Mouse (Mus musculus) embryonic facial prominence, embryonic 15.5 days (tissue): ENCODE data around the gene Hmx1. TPM values are rescaled to one million over a fixed set of nuclear protein-coding genes. Genes with fewer than 3 reads are reported as not detected.

Experiments
- ATAC-seq: fragments of 200-750 bp; cut with Nextera tagmentation; 2 replicates; pipeline ENCODE4 v1.8.0; 2017; ENCODE audit warnings: low read depth, moderate TSS enrichment; ENCODE audit not compliant: insufficient number of reproducible peaks, low FRiP score, low TSS enrichment
- H3K27ac ChIP-seq: fragments of 300-500 bp; sonication (generic); replicated peaks from 2 replicates; pipeline ENCODE4 v1.5.1; 2015; ENCODE audit warnings: mild to moderate bottlenecking, inconsistent platforms
- H3K27me3 ChIP-seq: fragments of 300-500 bp; sonication (generic); 2 replicates; pipeline ENCODE4 v1.6.1; 2015; ENCODE audit warnings: inconsistent platforms
- H3K36me3 ChIP-seq: fragments of 300-500 bp; sonication (generic); 2 replicates; pipeline ENCODE4 v1.6.1; 2015; ENCODE audit warnings: mild to moderate bottlenecking, inconsistent platforms
- H3K4me1 ChIP-seq: fragments of 300-500 bp; sonication (generic); 2 replicates; pipeline ENCODE4 v1.6.1; 2015; ENCODE audit warnings: inconsistent platforms
- H3K4me2 ChIP-seq: fragments of 300-500 bp; sonication (generic); replicated peaks from 2 replicates; pipeline ENCODE4 v1.6.1; 2015; ENCODE audit warnings: mild to moderate bottlenecking, inconsistent platforms
- H3K4me3 ChIP-seq: fragments of 300-500 bp; sonication (generic); replicated peaks from 2 replicates; pipeline ENCODE4 v1.5.1; 2015; ENCODE audit warnings: mild to moderate bottlenecking, inconsistent platforms
- H3K9ac ChIP-seq: fragments of 300-500 bp; sonication (generic); 2 replicates; pipeline ENCODE4 v1.6.1; 2015; ENCODE audit warnings: inconsistent platforms
- H3K9me3 ChIP-seq: fragments of 300-500 bp; sonication (generic); replicated peaks from 2 replicates; pipeline ENCODE4 v1.6.1; 2016; ENCODE audit warnings: inconsistent platforms
- WGBS: fragments of 180-500 bp; shearing (Covaris S2); methylation state at CpG from one replicate; pipeline ENCODE4 v1.1.7; 2015; 5-methylcytosine and 5-hydroxymethylcytosine counted together
- polyA plus RNA-seq: library from polyadenylated mRNA; unstranded; fragments of >200 nt; fragmentation: Nextera tagmentation; extraction: Ambion mirVana; gene quantifications from 2 replicates; pipeline ENCODE4 v1.2.1, GENCODE M21; 2015

The Hmx1 gene
- polyA plus RNA-seq, 1 experiment from 2014 or later, result 1.7 TPM

DNA sequence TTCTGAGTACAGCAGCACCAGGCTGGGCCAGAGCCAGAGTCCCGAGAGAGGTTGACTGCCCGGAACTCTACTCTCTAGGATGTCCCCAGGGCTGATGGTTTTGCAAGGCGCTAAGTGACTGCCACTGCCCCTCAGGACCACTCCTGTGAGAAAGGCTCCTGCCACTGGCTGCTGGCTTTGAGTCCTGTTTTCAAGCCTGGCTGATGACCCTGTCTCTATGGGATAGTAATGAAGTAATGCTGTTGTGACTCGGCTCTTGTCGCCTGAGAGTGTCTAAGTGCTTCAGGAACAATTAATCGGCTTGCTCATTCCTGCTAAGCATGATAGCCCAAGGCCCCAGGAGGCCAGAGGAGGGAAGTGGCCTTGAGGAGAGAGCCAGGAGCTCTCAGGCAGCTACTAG lies 45.8 kb downstream of the Hmx1 start:
- 44% methylated on average over 6 of the region's 6 CpGs for WGBS
- Histone ChIP-seq H3K27ac (no peak overlapping the region), H3K9me3 (no peaks in the 10 kb centered on the region), H3K4me3 (no peak overlapping the region), H3K27me3 (peaks cover 9% of the 10 kb centered on the region), H3K9ac (no peak overlapping the region), H3K36me3 (no peaks in the 10 kb centered on the region), H3K4me1 (0 out of 2 replicates have a peak, but pooled peaks cover 9% of the 10 kb centered on the region), H3K4me2 (no peak overlapping the region)
- peak; percentile 45; the same call in 1 of the 2 replicates for ATAC-seq

DNA sequence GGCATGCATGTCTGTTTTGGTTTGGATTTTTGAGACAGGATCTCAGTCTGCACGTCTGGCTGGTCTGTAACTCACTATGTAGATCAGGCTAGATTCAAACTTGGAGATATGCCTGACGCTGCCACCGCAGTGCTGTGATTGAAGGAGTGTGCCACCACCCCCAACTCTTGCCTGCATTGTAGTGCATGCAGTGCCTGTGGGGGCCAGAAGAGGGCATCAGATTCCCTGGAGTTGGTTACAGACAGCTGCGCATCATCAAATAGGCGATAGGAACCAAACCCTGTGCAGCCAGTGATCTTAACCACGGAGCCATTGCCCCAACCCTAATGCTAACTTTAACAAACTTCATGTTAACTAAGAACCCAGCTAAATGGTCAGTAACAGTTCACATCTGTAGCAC lies 49.9 kb downstream of the Hmx1 start:
- no peak overlapping the region for H3K4me2 ChIP-seq
- H3K27ac ChIP-seq, result no peak overlapping the region
- WGBS, result 88% methylated on average over 6 of the region's 6 CpGs
- no peaks in the 10 kb centered on the region for H3K36me3 ChIP-seq
- no peak overlapping the region for H3K4me3 ChIP-seq
- H3K27me3 ChIP-seq, result no peaks in the 10 kb centered on the region; the same call in 1 of the 2 replicates
- H3K4me1 ChIP-seq, result 0 out of 2 replicates have a peak, but pooled peaks cover 9% of the 10 kb centered on the region
- no peak for ATAC-seq
- no peak overlapping the region for H3K9ac ChIP-seq
- no peaks in the 10 kb centered on the region for H3K9me3 ChIP-seq

DNA sequence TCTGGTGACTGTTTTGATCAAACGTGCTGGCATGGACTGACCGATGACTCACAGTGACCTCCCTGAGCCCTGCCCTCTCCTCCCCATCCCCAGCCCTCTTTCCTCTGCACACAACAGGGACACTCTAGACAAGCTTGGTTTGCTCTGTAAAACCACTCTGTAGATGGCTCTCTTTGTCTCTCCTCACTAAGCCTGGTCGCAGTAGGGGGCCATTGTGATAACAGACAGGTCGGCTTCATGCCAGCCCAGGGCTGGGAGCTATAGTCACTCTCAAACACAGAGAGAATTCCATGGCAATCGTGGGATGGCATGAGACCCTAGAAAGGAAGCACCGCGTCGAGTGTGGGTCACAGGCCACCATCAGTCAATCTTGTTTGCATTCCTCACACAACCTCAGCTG lies 51.6 kb downstream of the Hmx1 start:
- Histone ChIP-seq H3K4me2 (no peak overlapping the region), H3K27ac (no peak overlapping the region), H3K9ac (no peak overlapping the region), H3K36me3 (no peaks in the 10 kb centered on the region), H3K27me3 (no peaks in the 10 kb centered on the region; the same call in 1 of the 2 replicates), H3K9me3 (no peaks in the 10 kb centered on the region), H3K4me1 (no peaks in the 10 kb centered on the region), H3K4me3 (no peak overlapping the region)
- no peak for ATAC-seq
- WGBS, result 75% methylated on average over 8 of the region's 8 CpGs

DNA sequence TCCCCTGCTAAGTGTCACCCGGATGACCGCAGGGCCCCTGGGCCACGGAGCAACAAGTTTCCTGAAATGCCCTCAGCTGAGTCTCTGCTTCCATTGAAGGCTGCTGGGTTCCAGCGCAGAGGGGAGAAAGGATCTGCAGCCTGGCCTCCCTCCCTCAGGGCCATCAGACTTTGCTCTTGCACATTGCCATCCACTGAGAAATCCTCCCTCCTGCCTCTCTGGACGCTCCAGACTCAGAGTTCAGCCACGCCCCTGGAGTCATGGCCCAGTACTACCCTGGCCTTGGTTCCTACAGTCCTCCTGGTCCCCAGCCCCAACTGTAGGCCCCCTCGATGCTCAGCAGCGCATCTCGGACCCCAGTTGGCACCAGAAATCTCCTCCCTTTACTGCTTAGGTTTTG lies 52.5 kb downstream of the Hmx1 start:
- Histone ChIP-seq H3K9ac (no peak overlapping the region), H3K4me2 (no peak overlapping the region), H3K9me3 (no peaks in the 10 kb centered on the region), H3K27me3 (no peaks in the 10 kb centered on the region; the same call in 1 of the 2 replicates), H3K4me1 (no peaks in the 10 kb centered on the region), H3K27ac (no peak overlapping the region), H3K4me3 (no peak overlapping the region), H3K36me3 (no peaks in the 10 kb centered on the region)
- 57% methylated on average over 9 of the region's 9 CpGs for WGBS
- no peak for ATAC-seq

DNA sequence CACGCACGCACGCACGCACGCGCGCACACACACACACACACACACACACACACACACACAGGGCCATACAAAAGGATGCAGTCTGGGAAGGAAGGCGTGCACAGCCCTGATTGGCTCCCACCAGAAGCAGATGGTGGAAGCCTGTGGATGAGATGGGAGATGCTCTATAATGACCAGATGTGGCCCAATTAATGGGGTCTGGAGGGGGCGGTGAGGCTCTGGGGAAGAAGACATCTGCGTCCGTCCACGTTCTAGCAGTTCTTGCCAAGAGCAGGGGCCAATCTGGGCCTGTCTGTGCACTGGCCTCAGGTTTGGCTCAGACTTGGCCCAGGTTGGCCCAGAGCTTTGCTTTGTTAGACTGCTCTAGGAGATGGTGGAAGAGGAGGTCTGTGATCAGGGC lies 55.8 kb downstream of the Hmx1 start:
- Histone ChIP-seq H3K36me3 (no peaks in the 10 kb centered on the region), H3K4me1 (peaks cover 8% of the 10 kb centered on the region), H3K9ac (no peak overlapping the region), H3K4me3 (no peak overlapping the region), H3K4me2 (no peak overlapping the region), H3K27me3 (no peaks in the 10 kb centered on the region; the same call in none of the 2 replicates), H3K27ac (no peak overlapping the region), H3K9me3 (no peaks in the 10 kb centered on the region)
- 0 out of 2 replicates have a peak, but pooled peaks have one; percentile 13 for ATAC-seq
- WGBS, result 81% methylated on average over 12 of the region's 12 CpGs

DNA sequence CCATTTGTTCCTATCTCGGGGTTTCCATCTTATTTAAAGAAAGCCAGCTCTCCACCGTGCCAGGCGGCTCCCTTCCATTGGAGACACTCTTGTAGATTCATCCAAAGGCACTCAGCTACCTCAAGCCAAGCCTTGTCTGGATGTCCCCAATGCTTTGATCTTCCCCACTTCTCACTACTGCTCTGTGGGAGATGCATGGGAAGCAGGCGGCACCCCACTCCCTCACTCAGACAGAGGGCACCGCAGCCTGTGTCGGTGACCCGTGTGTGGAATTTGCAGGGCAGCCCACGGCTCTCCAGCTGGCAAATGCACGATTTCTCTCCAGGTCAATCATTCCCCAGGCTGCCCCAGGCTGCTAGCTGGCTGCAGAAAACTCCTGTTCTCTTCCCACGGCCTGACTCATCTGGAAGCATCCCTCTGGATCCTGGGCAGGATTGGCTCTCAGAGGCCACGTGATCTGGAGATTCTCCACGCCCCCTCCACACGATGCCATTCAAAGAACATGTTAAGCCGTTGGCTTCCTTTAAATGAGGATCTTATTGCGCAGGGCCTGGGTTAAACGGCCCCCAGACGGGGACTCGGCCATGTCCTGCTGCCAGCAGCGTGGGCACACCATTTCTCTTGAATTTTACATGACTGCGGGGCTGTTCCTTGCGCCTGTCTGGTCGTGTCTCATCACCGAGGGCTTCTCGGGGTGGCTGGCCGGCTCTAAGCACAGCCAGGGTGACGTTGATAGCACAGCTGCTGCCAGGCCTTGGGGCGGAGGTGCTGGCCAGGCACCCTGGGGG lies 58.9 kb downstream of the Hmx1 start:
- WGBS, result 19% methylated on average over 27 of the region's 27 CpGs

More for the DNA sequence above, 58.9 kb downstream of the Hmx1 start:
- ATAC-seq, result peak; percentile 61
- H3K27me3 ChIP-seq, result no peaks in the 10 kb centered on the region; the same call in 1 of the 2 replicates
- H3K9me3 ChIP-seq, result no peaks in the 10 kb centered on the region
- no peak overlapping the region for H3K27ac ChIP-seq
- no peak overlapping the region for H3K9ac ChIP-seq
- H3K36me3 ChIP-seq, result no peaks in the 10 kb centered on the region
- peaks cover 8% of the 10 kb centered on the region for H3K4me1 ChIP-seq
- peak overlapping the region; percentile 31 for H3K4me3 ChIP-seq
- peak overlapping the region; percentile 56 for H3K4me2 ChIP-seq

Other genes with a start within 250 kb of the Hmx1 start
- gene Adra2c, start 110.8 kb upstream of the Hmx1 start, polyA plus RNA-seq, result 0.28 and 0.37 TPM in 2 replicates
- 18.4 and 21.5 TPM in 2 replicates for gene Cpz, start 136.6 kb downstream of the Hmx1 start, polyA plus RNA-seq
- 8.4 and 9.0 TPM in 2 replicates for gene Trmt44, start 186.0 kb downstream of the Hmx1 start, polyA plus RNA-seq
- 13.7 and 14.1 TPM in 2 replicates for gene Acox3, start 193.9 kb downstream of the Hmx1 start, polyA plus RNA-seq